Mouse (Mus musculus) ES-CJ7 (cell line): ENCODE measurements at regions not wholly inside any gene's neighbourhood (a gene's known extent, or its start where the extent isn't known, plus 50 kb on each side); places are given as distances from the start of the nearest gene placed in this dataset.
A peak's percentile ranks its signal among the peaks of the same experiment; 100 is the strongest.

ENCODE experiments used
- DNase-seq: peaks from one replicate; pipeline ENCODE4 v3.0.0; 2011; ENCODE audit warnings: low read depth, low spot score

DNA sequence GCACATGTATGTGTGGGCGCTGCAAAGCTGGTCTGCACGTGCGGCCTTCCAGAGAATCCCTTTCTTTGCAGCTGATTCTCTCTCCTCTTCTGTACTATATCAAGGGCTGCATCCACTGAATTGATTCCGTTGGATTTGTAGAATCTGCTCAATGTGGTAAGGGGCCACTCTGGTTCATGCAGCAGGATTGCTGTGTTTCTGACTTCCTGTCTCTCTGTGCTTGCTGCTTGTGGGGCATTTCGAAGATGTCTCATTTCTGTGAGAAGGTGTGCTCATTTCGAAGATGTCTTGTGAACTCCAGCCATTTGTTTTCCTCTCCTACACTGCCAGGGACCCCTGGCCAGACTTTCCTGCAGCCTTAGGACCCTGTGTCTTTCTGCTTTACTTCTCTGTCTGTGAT lies 1215.9 kb upstream of the A1bg start:
- no peak for DNase-seq

- no peak for DNase-seq
Measured at GRCm38 (mm10) chr15:62136932-62137594, 1214.3 kb upstream of the A1bg start.

GRCm38 (mm10) chr15:62134835-62135234 lies 1212.0 kb upstream of the A1bg start:
- DNase-seq, result no peak

DNA sequence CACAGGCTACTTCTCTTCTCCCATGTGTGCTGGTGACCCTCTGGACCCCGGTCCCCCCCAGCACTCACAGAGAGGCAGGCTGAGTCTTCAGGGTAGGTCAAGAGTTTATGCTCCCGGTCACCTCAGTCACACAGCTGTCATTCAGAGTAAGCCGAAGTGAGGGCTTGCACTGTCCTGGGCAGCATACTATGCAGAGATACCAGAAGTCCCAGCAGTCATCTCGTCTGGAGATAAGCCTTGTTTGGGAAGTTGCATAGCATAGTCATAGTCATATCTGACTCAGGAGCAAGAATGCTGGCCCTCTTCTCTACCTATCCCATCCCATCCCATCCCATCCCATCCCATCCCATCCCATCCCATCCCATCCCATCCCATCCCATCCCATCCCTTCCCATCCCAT lies 1211.5 kb upstream of the A1bg start:
- no peak for DNase-seq

- DNase-seq, result no peak
Measured at GRCm38 (mm10) chr15:62132895-62133294, 1210.1 kb upstream of the A1bg start.

DNA sequence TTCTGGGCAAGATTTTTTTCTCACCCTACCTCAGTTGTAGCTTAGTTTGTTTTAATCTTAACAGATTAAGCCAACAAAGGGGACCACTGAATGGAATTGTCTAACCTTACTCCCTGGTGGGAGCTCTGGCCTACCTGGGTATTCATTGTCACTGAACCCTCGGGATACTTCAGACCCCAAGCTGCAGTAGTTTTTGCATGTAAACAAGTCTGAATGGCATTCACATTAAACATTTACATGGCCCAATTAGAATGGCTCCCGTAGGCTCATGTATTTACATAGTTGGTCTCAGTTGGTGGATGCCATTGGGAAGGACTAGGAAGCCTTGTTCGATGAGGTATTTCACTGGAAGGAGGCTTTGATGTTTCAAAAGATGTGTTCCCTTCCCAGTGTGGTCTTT lies 1208.9 kb upstream of the A1bg start:
- peak; percentile 72 for DNase-seq

DNA sequence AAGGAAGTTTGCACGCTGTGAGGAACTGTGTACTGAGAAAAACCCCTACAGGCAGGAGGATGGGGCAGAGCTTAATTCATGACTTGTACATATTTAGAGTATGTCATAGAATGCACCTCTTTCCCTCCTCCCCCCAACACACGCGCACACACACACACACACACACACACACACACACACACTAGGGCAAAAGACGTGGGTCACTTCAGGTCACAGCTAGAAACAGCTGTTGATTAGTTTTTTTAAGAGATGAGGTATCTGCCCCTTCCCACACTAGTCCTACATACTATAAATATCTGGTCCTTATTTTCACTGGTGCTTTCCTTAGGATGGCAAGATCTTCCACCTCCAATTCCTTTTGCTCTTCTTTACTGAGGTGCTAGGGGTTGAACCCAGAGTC lies 1207.7 kb upstream of the A1bg start:
- no peak for DNase-seq

- DNase-seq, result no peak
Measured at GRCm38 (mm10) chr15:62128546-62129212, 1205.9 kb upstream of the A1bg start.

- DNase-seq, result no peak
Measured at GRCm38 (mm10) chr15:62127602-62128158, 1204.9 kb upstream of the A1bg start.

GRCm38 (mm10) chr15:62125718-62126117 lies 1202.9 kb upstream of the A1bg start:
- no peak for DNase-seq

DNA sequence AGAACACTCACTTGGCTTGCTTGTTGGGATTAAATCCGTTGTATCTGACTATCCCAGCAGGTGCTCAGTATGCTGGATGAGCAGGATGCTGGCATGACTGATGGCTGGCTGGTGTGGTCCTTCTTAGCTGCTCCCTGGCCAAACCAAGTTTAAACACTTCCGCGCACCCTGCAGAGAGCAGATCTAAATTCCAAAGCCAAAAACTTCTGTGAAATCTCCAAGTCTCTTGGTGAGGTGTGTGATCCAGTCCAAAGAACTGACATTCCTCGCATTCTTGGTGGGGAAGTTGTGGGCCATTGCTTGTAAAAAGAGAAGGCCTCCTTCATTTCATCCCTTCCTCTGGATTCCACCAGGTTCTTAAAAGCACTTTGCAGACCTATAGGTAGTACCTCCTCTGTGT lies 1200.9 kb upstream of the A1bg start:
- DNase-seq, result peak; percentile 89

DNA sequence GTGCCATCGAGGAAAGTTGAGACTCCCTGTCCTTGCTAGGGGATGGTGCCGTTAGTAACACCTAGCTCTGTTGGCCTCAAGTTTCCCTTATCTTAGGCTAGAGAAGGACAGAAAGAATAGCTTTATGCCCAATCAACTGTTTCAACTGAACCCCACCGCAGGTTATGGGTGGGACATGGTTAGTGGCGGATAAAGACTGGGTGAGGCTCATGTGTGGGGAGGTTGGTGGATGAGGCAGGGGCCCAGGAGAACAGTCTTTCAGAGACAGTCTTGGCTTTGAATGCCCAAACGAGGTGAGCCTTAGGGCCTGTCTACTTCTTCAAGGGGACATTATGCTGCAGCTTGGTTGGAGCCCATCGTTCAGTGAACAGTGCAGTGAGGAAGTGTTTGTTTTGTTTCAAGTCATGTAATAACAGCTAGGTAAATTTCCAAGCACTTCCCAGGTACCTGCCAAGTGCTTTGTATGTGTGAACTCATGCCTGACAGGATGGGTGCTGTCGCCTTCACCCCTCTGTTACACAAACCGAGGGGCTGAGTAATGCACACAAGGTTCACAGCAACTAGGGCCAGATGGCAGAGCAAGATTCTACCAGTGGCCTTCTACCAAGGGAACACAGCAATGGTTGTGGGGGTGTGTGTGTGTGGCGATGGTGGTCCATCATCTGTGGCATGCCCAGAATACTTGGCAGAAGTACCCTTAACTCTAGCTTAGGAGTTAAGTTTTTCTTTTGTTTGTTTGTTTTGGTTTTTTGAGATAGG lies 1199.6 kb upstream of the A1bg start:
- no peak for DNase-seq

DNA sequence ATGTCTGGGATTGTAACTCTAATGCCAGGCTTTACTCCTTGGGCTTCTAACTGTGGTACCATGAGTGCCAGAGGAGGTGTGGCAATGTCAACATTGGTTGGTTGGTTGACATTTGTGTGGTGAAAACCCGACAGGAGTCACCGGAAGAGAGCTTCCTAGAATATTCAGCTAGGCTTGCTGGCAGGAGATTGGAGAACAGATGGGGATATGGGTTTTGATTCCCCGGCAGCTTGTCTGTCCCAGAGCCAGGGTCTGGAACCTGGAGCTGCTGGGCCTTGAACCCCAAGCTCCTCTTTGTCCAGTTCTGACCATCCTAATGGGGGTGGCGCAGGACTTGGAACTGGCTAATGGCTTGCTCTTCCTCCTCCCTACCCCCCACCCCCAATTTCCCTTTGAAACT lies 1198.9 kb upstream of the A1bg start:
- DNase-seq, result no peak

DNA sequence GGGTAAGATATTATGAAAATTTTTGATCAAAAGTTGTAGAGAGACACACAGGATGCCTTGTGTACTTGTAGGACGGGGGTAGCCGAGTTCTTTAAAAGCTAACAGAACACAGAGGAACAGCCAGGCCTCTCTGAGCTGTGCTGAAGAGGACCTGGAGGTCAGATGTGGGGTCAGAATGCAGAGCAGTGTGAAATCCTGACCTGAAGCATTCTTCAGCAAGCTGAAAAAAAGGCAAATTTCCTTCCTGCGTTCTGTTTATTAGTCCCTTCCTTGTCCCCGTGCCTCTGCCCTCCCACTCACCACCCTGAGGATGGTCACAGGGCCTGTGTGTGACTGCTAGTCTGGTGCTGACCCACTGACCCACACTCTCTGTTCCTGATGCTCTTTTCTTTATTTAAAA lies 1197.9 kb upstream of the A1bg start:
- DNase-seq, result no peak

- no peak for DNase-seq
Measured at GRCm38 (mm10) chr15:62118997-62119396, 1196.2 kb upstream of the A1bg start.

DNA sequence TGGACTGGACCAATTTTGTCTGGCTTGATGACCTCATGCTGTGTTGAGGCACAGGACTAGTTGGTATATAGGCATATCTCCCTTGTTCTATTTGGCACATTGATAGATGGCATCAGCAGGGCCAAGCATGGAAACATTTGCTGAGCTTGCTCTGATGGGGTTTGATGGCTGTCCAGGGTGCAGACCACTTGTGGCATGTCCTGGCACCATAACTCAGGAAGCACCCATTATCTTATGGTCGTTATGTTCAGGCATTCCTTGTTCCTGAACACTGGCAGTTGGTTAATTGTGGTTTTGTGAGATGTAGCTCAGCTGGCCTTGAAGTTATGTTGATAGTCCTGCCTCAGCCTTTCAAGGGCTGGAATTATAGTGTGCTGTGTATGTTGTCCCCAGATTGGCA lies 1193.4 kb upstream of the A1bg start:
- no peak for DNase-seq

DNA sequence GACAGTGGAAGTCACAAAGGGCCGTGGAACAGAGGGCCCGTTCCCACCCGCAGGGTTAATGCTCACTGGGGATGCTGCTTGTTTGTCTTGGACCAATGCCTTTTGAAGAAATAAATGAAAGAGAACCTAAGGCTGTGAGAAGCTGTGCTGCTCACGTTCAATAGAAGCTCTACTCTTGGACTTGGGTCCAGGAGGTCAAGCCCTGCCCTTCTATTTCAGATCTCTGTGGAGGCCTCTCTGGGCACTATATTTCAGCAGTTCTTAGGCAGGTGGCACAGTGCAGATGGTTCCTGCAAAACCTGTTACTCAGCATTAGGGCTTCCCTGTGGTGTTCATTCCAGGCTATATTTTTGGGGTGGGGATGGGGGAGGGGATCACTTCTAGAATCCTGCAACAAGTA lies 1192.0 kb upstream of the A1bg start:
- no peak for DNase-seq

GRCm38 (mm10) chr15:62112151-62112550 lies 1189.3 kb upstream of the A1bg start:
- no peak for DNase-seq

- DNase-seq, result no peak
Measured at GRCm38 (mm10) chr15:62107976-62108375, 1185.2 kb upstream of the A1bg start.

GRCm38 (mm10) chr15:62106518-62106975 lies 1183.7 kb upstream of the A1bg start:
- peak; percentile 95 for DNase-seq

DNA sequence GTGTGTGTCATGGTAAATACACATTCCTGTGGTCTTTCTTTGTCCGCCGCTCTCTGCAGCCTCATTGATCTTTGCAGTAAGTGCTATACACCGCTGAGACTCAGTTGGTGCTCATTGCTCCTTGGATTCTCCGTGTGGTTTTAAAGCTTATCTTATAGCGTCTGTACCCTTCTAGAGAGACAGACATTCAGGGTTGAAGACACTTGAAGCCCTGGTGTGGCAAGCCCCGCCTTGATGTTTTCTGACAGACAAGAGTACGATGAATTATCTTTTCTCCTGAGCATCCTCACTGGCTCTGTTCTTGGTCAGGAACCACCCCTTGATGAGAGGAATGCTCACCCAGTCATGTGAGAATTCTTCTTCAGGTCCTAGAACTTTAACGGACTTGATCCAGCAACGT lies 1182.7 kb upstream of the A1bg start:
- no peak for DNase-seq

DNA sequence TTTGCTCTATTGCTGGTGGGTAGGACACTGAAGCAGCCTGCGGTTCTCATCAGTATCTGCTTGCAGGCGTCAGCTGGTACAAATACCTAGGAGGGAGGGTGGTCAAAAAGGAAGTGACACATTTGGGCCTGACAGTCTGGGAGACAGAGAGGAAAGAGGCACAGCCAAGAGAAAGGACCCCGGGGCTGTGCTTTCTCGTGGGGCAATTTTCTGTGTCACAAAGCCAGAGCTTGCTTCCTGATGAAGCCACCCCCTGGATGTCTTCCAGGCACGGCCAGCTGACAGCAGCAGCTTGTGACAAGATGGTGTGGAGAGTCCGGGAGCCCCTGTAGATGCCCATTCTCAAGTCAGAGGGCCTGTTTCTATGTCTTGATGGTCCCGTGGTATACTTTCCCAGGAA lies 1181.8 kb upstream of the A1bg start:
- no peak for DNase-seq
